Comparison of ENCODE assay signal across 17 mouse cellular contexts in genomic region chr8:109311484-109312210, GRCm38 (mm10).
DNase-seq lines count a peak whose midpoint lies in the region; ATAC-seq and TF ChIP-seq lines count a peak whose summit lies in the region.
"Had no signal": no experiment of that assay in that cellular context is flagged by ENCODE, and none has a peak within 500 bp of the region (broad histone marks: within the 10 kb centered on the region; RNA-seq: fewer than 3 reads in every experiment).

No protein-coding gene starts in this region.

- H3K9me3 ChIP-seq in kidney, postnatal 0 days (replicated peaks; ENCODE audit: low read length): no peaks in the 10 kb centered on the region
- H3K9me3 ChIP-seq in forebrain, embryonic 16.5 days (ENCODE audit: control insufficient read depth, low read length): no peaks in the 10 kb centered on the region
- H3K9me3 ChIP-seq in limb, embryonic 14.5 days (ENCODE audit: control insufficient read depth, low read length): no peaks in the 10 kb centered on the region
- H3K9me3 ChIP-seq in neural tube, embryonic 15.5 days (replicated peaks): no peaks in the 10 kb centered on the region
- H3K9me3 ChIP-seq: heart, embryonic 15.5 days; liver, embryonic 15.5 days had no signal

- no peaks in the 10 kb centered on the region for H3K27me3 ChIP-seq in kidney, postnatal 0 days (ENCODE audit: insufficient read depth, low read length)
- no peaks in the 10 kb centered on the region for H3K27me3 ChIP-seq in forebrain, embryonic 16.5 days (replicated peaks; ENCODE audit: control insufficient read depth, insufficient read depth, low read length)
- H3K27me3 ChIP-seq in limb, embryonic 14.5 days (ENCODE audit: control insufficient read depth, insufficient read depth, low read length): no peaks in the 10 kb centered on the region
- no peaks in the 10 kb centered on the region for H3K27me3 ChIP-seq in neural tube, embryonic 15.5 days (replicated peaks)
- H3K27me3 ChIP-seq: heart, embryonic 15.5 days; liver, embryonic 15.5 days; megakaryocyte, embryonic 14.5 days had no signal

- H3K36me3 ChIP-seq in kidney, postnatal 0 days (ENCODE audit: insufficient read depth, low read length): no peaks in the 10 kb centered on the region
- H3K36me3 ChIP-seq in forebrain, embryonic 16.5 days (ENCODE audit: control insufficient read depth, insufficient read depth): no peaks in the 10 kb centered on the region
- no peaks in the 10 kb centered on the region for H3K36me3 ChIP-seq in limb, embryonic 14.5 days (ENCODE audit: control insufficient read depth, insufficient read depth, low read length)
- no peaks in the 10 kb centered on the region for H3K36me3 ChIP-seq in neural tube, embryonic 15.5 days
- H3K36me3 ChIP-seq: heart, embryonic 15.5 days; liver, embryonic 15.5 days had no signal

- no peak overlapping the region for H3K4me3 ChIP-seq in kidney, postnatal 0 days (replicated peaks; ENCODE audit: low read depth, low read length)
- peak overlapping the region; percentile 18 for H3K4me3 ChIP-seq in forebrain, embryonic 16.5 days (replicated peaks; ENCODE audit: low read length)
- no peak overlapping the region for H3K4me3 ChIP-seq in limb, embryonic 14.5 days (replicated peaks; ENCODE audit: low read length)
- H3K4me3 ChIP-seq in neural tube, embryonic 15.5 days (replicated peaks): no peak overlapping the region
- H3K4me3 ChIP-seq: erythroblast, embryonic 14.5 days; heart, embryonic 15.5 days; left cerebral cortex, adult 2 months; liver, embryonic 15.5 days; megakaryocyte, embryonic 14.5 days had no signal

- peak overlapping the region; percentile 4; the same call in 1 of the 2 replicates for H3K4me2 ChIP-seq in kidney, postnatal 0 days (ENCODE audit: low read length)
- H3K4me2 ChIP-seq in forebrain, embryonic 16.5 days (ENCODE audit: low read length): peak overlapping the region; percentile 44
- peak overlapping the region; percentile 17 for H3K4me2 ChIP-seq in limb, embryonic 14.5 days (replicated peaks; ENCODE audit: low read depth, low read length, severe bottlenecking)
- peak overlapping the region; percentile 42 for H3K4me2 ChIP-seq in neural tube, embryonic 15.5 days
- H3K4me2 ChIP-seq: heart, embryonic 15.5 days; liver, embryonic 15.5 days had no signal

- no peak for DNase-seq in kidney, postnatal 0 days (ENCODE audit: low spot score)
- no peak for DNase-seq in kidney, postnatal 10 days
- no peak for DNase-seq in limb, embryonic 14.5 days (ENCODE audit: low spot score)
- DNase-seq in frontal cortex, postnatal 36 days (ENCODE audit: low spot score in 2 of 2): no peak
- DNase-seq in spleen, adult 18-20 months: no peak
- DNase-seq: cerebellum, adult 9-11 months; gastrocnemius, postnatal 14 days; kidney, adult 11 months; thymus, postnatal 36 days had no signal

- no peak overlapping the region for H3K27ac ChIP-seq in kidney, postnatal 0 days
- H3K27ac ChIP-seq in forebrain, embryonic 16.5 days (ENCODE audit: low read length): no peak overlapping the region
- H3K27ac ChIP-seq in limb, embryonic 14.5 days (replicated peaks; ENCODE audit: low read depth, low read length): peak overlapping the region; percentile 44; the same call in 1 of the 2 replicates
- peak overlapping the region; percentile 69 for H3K27ac ChIP-seq in neural tube, embryonic 15.5 days (replicated peaks)
- H3K27ac ChIP-seq: heart, embryonic 15.5 days; left cerebral cortex, adult 2 months; liver, embryonic 15.5 days had no signal

- WGBS in kidney, postnatal 0 days: 31% methylated on average over 17 of the region's 17 CpGs
- 8% methylated on average over 17 of the region's 17 CpGs for WGBS in forebrain, embryonic 16.5 days
- WGBS in limb, embryonic 14.5 days: 33% methylated on average over 17 of the region's 17 CpGs
- 14% methylated on average over 17 of the region's 17 CpGs for WGBS in neural tube, embryonic 15.5 days

- no peak for TF ChIP-seq POLR2A in limb, embryonic 14.5 days (IDR thresholded peaks at IDR 0.05; ENCODE audit: borderline replicate concordance, extremely low read depth, insufficient read depth, insufficient read length)

- no peaks in the 10 kb centered on the region for H3K4me1 ChIP-seq in kidney, postnatal 0 days (replicated peaks; ENCODE audit: insufficient read depth, low read length)
- peaks cover 18% of the 10 kb centered on the region for H3K4me1 ChIP-seq in forebrain, embryonic 16.5 days (replicated peaks; ENCODE audit: control insufficient read depth, insufficient read depth, low read length)
- 0 out of 2 replicates have a peak, but pooled peaks cover 9% of the 10 kb centered on the region for H3K4me1 ChIP-seq in limb, embryonic 14.5 days (ENCODE audit: control insufficient read depth, insufficient read depth, low read length)
- H3K4me1 ChIP-seq in neural tube, embryonic 15.5 days: peaks cover 33% of the 10 kb centered on the region
- H3K4me1 ChIP-seq: heart, embryonic 15.5 days; liver, embryonic 15.5 days; megakaryocyte, embryonic 14.5 days had no signal

- H3K9ac ChIP-seq in kidney, postnatal 0 days (ENCODE audit: low read depth, low read length): no peak overlapping the region
- peak overlapping the region; percentile 35; the same call in 1 of the 2 replicates for H3K9ac ChIP-seq in forebrain, embryonic 16.5 days (replicated peaks; ENCODE audit: low read depth, low read length)
- H3K9ac ChIP-seq in limb, embryonic 14.5 days (ENCODE audit: low read depth, low read length, severe bottlenecking): no peak overlapping the region
- H3K9ac ChIP-seq in neural tube, embryonic 15.5 days (replicated peaks): 0 out of 2 replicates have a peak overlapping the region, but pooled peaks have one; percentile 3
- H3K9ac ChIP-seq: heart, embryonic 15.5 days; liver, embryonic 15.5 days had no signal

- TF ChIP-seq CTCF in kidney, postnatal 0 days (IDR thresholded peaks at IDR 0.05; ENCODE audit: low read depth): no peak

- no peak for ATAC-seq in kidney, postnatal 0 days (replicated peaks; ENCODE audit: low FRiP score, low read depth)
- no peak for ATAC-seq in forebrain, embryonic 16.5 days
- no peak for ATAC-seq in limb, embryonic 14.5 days (ENCODE audit: low FRiP score, low read depth)
- ATAC-seq in neural tube, embryonic 15.5 days (ENCODE audit: low FRiP score): peak; percentile 43; the same call in 1 of the 2 replicates
- ATAC-seq in megakaryocyte-erythroid progenitor cell, adult 5-6 weeks (replicated peaks; ENCODE audit: low FRiP score, low TSS enrichment, poor library complexity, severe bottlenecking): no peak

Comparison
In these comparisons a context has a peak if more than half of its experiments do, and no peak if none do; other contexts are left out.
1. H3K27ac ChIP-seq: peak in limb, embryonic 14.5 days (single experiment) and neural tube, embryonic 15.5 days (single experiment); none in kidney, postnatal 0 days (single experiment) and forebrain, embryonic 16.5 days (single experiment).
2. H3K9ac ChIP-seq: peak in forebrain, embryonic 16.5 days (single experiment) and neural tube, embryonic 15.5 days (single experiment); none in kidney, postnatal 0 days (single experiment) and limb, embryonic 14.5 days (single experiment).
3. Peak in every context shown above with its lines, with median percentiles within 50 percentile points of each other: H3K4me2 ChIP-seq.